Mouse (Mus musculus) embryonic fibroblast, embryonic 13.5 days (primary cell): ENCODE results near the gene Cacybp.

Experiments used
- CTCF ChIP-seq: IDR thresholded peaks from 2 replicates; pipeline ENCODE4 v1.5.1; 2011; ENCODE audit warnings: mild to moderate bottlenecking, control low read depth, low read length, moderate library complexity, borderline replicate concordance; ENCODE audit not compliant: insufficient read depth
- POLR2A ChIP-seq: IDR thresholded peaks from 2 replicates; pipeline ENCODE4 v1.6.1; 2011; ENCODE audit warnings: low read depth, mild to moderate bottlenecking, control low read depth, low read length, moderate library complexity

- TF ChIP-seq CTCF = no peak
- no peak for TF ChIP-seq POLR2A
Measured at GRCm38 (mm10) chr1:160158190-160158589, 54.5 kb downstream of the Cacybp start.
